Mouse (Mus musculus): ENCODE measurements around the gene Slbp.

Gene Slbp

GRCm38 (mm10) chr5:33651921-33652782 is at the start of gene Slbp:
TSS of gene Slbp (minus strand) at chr5:33652574.
- peak; percentile 97 for DNase-seq (ENCODE audit: low spot score)

- no peak for DNase-seq (ENCODE audit: low spot score)
These were observed 49.5 kb upstream of the Slbp start for GRCm38 (mm10) chr5:33701832-33702231.

GRCm38 (mm10) chr5:33700010-33700409 is 47.6 kb upstream of the Slbp start:
- no peak for DNase-seq (ENCODE audit: low spot score)

GRCm38 (mm10) chr5:33698669-33699068 is 46.3 kb upstream of the Slbp start:
- DNase-seq (ENCODE audit: low spot score), result no peak

DNA sequence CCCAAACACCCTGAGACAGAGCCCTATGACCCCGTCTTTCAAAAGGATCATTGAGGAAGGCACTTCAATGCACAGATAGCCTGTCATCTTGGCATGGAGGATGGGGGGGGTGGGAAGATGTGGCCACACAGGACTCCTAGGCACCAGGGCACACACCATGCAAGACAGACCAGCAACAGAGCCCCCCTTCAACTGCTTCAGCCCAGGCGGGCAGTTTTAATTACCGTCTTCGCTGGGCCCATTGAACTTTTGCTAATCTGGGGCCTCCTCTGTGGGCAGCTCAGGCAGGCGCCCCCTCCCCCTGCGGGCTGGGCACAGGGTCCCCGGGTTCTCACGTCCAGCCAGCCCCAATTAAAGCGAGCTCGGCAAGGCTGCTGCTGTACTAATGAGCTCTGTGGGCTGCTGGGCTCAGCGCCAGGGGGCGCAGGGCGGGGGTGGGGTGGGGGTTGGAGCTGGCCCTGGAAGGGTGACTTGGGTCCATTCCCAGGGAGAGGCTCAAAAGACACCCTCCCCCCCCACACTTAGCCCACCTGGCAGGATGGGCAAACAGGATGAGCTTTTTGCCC is 45.7 kb upstream of the Slbp start:
- no peak for DNase-seq (ENCODE audit: low spot score)

DNA sequence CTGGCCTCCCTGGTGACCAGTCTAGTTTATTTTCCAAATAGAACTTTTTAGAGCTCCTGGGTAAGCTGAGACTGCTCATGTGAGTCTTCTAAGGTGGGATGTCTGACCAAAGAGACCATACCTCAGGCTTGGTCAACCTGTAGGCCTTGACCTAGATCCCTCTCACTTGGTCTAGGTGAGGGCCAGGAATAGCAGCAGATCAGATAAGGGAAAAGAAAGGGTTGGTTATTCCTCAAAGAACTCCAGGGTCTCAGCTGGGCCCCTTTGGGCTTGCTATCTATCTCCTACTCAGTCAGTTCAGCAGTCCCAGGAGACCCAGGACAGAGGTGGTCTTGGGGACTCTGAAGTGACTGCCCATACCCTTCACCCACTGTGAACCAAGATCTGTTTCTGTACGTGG is 45.2 kb upstream of the Slbp start:
- DNase-seq (ENCODE audit: low spot score), result no peak

GRCm38 (mm10) chr5:33696430-33696829 is 44.1 kb upstream of the Slbp start:
- DNase-seq (ENCODE audit: low spot score), result no peak

DNA sequence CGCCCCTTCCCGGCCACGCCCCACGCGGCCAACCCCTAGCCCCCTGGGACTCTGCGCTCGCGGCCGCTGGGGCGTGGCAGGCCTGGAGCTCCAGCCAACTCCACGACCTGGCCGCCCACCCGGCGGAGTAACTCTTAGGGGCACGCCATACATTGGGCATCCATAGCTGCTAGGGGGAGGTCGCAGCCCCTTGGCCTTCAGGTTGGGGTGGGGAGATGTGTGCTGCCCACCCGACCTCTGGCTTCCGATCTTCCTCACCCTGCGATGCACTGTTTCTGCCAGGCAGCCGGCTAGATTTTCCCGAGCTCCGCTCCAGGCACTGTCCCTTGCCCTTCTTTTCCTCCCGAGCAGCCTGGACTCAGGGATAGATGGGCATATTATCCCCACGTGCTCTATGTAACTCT is 43.3 kb upstream of the Slbp start:
- peak; percentile 79 for DNase-seq (ENCODE audit: low spot score)

- DNase-seq (ENCODE audit: low spot score), result peak; percentile 82
These were observed 42.7 kb upstream of the Slbp start for GRCm38 (mm10) chr5:33694848-33695717.

GRCm38 (mm10) chr5:33694461-33694847 is 42.1 kb upstream of the Slbp start:
- no peak for DNase-seq (ENCODE audit: low spot score)

- DNase-seq (ENCODE audit: low spot score), result peak; percentile 78
These were observed 40.0 kb upstream of the Slbp start for GRCm38 (mm10) chr5:33692393-33692792.

DNA sequence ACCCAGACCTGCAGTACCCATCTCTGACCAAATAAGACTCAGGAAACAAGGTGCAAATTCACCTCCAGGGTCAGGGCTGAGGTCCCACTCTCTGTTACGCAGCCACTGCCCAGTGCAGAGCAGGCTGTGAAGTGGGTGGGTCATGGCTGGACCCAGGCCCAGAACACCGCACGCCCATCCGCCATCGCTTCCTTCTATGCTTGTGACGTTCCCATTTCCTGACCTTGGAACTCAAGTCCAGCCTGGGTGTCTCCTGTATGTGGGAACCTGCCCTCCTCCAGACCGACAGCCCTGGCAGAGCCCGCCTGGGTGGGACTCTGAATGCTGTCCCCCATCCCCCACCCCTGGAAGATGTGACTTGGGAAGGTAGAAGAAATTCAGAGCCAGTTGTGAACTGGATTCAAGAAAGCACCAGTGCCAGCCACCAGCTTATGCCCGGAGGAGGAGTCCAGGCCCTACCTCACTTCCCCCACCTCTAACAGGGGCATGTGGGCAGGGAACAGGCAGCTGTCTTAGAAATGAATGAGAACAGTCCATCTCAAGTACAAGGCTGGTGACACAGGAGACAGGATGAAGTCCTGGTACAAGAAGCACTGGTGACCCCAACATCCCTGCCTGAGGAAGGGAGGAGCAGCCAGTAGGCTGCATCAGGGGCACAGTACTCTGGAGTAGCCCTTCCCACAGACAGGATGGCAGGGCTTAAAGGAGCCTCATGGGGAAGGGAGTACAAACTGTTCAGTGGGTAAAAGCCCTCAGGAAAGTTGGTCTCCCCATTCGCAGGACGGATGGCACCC is 37.7 kb upstream of the Slbp start:
- no peak for DNase-seq (ENCODE audit: low spot score)

DNA sequence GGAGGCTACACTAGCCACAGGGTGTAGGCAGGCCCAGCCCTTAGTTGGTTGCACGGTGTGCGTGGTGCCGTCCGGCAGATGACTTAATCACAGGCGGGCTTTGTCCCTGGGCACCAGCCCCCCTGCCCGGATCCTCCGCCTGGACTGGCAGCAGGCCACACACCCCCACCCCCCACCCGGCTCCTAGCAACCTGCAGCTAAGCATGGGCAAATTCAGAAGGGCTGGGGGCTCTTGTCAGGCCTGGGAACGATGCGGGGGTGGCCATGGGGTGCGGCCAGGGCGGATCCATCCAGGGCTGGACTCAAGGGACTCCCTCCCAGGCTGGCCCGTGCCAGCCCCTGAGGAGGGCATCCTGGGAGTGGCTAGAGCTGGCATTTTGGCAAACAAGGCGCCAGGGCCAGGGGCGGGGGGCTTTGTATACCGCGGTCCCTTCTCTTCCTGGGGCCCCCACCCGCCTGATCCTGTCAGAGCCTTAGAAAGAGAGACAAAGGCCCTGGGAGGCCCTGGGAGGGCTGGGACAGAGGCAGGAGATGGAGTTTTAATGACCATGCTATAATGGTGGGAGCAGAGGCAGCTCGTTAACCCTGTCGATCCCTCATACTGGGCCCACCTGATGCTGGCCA is 37.0 kb upstream of the Slbp start:
- peak; percentile 51 for DNase-seq (ENCODE audit: low spot score)

- no peak for DNase-seq (ENCODE audit: low spot score)
These were observed 36.2 kb upstream of the Slbp start for GRCm38 (mm10) chr5:33688278-33689220.

DNA sequence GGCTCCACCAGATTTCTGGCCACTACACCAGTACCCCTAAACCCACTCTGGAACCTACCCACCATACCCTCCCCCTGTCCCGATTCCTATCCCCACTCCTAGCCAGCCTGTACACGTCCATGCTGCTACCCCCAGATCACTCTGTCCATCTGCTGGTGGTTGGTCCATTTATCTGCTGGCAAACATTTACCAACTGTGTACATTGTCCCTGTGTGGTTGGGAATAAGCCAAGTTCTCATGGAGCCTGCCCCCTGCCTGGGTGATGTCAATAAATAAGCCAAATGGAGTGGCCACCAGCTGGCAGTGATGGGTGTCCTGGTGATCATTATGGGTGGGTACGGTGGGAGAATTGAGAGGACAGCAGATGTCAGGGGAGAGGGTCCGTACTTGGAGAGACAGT is 34.8 kb upstream of the Slbp start:
- DNase-seq (ENCODE audit: low spot score), result no peak

DNA sequence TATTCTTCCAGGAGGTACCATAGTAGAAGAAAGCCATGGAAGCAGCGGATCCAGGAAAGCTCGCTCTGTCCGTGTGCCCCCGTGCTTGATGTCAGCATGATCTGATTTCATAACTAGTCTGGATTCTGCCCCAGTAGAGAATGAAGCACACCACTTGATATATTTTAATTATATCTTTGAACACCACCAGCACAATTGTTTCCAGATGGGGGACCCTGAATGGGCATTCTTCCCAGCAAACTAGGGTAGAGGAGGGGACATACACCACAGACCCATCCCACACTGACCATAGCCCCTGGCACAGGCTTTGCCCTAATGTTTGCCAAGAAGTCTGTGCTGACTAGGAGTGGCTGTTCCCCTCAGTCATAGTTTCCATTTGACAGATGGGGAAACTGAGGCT is 32.6 kb upstream of the Slbp start:
- DNase-seq (ENCODE audit: low spot score), result no peak

DNA sequence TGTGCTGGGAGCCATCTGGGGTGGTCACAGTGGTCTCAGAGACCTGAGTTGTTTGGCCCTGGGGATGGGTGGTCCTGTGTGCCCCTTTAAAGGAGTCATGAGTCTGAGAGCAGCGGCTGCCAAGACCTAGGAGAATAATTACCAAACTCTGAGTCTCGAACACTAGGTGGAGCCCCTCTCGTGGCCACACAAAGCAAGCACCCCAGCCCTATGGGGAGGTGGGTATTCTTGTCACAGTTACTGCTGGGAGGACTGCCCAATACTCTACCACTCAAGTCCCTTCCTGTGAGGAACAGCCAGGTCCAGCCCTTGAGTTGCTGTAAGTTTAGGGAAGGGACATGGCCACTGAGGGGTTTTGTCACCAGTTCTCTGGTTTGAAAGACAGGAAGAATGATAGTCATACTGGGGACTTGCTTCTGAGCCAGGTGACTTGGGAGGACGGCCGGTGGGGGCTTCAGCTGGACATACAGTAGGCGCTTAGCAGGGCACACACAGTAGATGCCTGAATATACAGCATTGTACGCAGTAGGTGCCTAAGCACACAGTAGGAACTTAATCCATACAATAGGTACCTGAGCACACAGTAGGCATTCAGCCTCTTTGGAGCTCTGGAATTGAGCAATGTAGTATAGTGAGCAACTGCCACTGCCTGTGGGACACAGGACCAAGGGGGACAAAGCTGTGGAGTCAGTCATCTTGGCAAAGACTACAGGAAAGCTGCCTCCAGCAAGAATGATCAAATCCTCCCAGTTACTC is 31.7 kb upstream of the Slbp start:
- DNase-seq (ENCODE audit: low spot score), result peak; percentile 85

GRCm38 (mm10) chr5:33682963-33683362 is 30.6 kb upstream of the Slbp start:
- DNase-seq (ENCODE audit: low spot score), result no peak

GRCm38 (mm10) chr5:33681611-33682388 is 29.4 kb upstream of the Slbp start:
- DNase-seq (ENCODE audit: low spot score), result no peak
